Mouse (Mus musculus): ENCODE data around the gene Pla2g2f. TPM values are rescaled to one million over a fixed set of nuclear protein-coding genes. Genes with fewer than 3 reads are reported as not detected.

The Pla2g2f gene
- polyA plus RNA-seq, 1 experiment from 2014 or later: 0.24 TPM

GRCm38 (mm10) chr4:138716697-138717096, 40.7 kb downstream of the Pla2g2f start:
- Histone ChIP-seq H3K4me3 (replicated peaks) (no peak overlapping the region), H3K36me3 (no peaks in the 10 kb centered on the region), H3K4me2 (no peak overlapping the region), H3K9ac (replicated peaks) (no peak overlapping the region), H3K27me3 (no peaks in the 10 kb centered on the region), H3K27ac (no peak overlapping the region), H3K9me3 (no peaks in the 10 kb centered on the region), H3K4me1 (replicated peaks) (no peaks in the 10 kb centered on the region)
- WGBS: 89% methylated on average over 9 of the region's 9 CpGs
- ATAC-seq (ENCODE audit: insufficient number of reproducible peaks, insufficient read depth, low FRiP score, low TSS enrichment, low read depth): no peak

GRCm38 (mm10) chr4:138714186-138714585, 43.2 kb downstream of the Pla2g2f start:
- no peak for ATAC-seq (ENCODE audit: insufficient number of reproducible peaks, insufficient read depth, low FRiP score, low TSS enrichment, low read depth)
- WGBS: 93% methylated on average over 1 of the region's 1 CpGs

GRCm38 (mm10) chr4:138712621-138713020, 44.8 kb downstream of the Pla2g2f start:
- peaks cover 6% of the 10 kb centered on the region; the same call in 1 of the 2 replicates for H3K27me3 ChIP-seq
- H3K4me1 ChIP-seq (replicated peaks): no peaks in the 10 kb centered on the region
- no peak overlapping the region for H3K9ac ChIP-seq (replicated peaks)
- no peak overlapping the region for H3K4me3 ChIP-seq (replicated peaks)
- ATAC-seq (ENCODE audit: insufficient number of reproducible peaks, insufficient read depth, low FRiP score, low TSS enrichment, low read depth): no peak
- no peak overlapping the region for H3K4me2 ChIP-seq
- no peaks in the 10 kb centered on the region for H3K36me3 ChIP-seq
- WGBS: 68% methylated on average over 8 of the region's 8 CpGs
- no peak overlapping the region for H3K27ac ChIP-seq
- H3K9me3 ChIP-seq: no peaks in the 10 kb centered on the region

More at GRCm38 (mm10) chr4:138714186-138714585, 43.2 kb downstream of the Pla2g2f start:
- Histone ChIP-seq H3K9me3 (no peaks in the 10 kb centered on the region), H3K36me3 (no peaks in the 10 kb centered on the region), H3K27me3 (peaks cover 6% of the 10 kb centered on the region; the same call in 1 of the 2 replicates), H3K4me2 (no peak overlapping the region), H3K4me3 (replicated peaks) (no peak overlapping the region), H3K9ac (replicated peaks) (no peak overlapping the region), H3K27ac (no peak overlapping the region), H3K4me1 (replicated peaks) (no peaks in the 10 kb centered on the region)

- ATAC-seq (ENCODE audit: insufficient number of reproducible peaks, insufficient read depth, low FRiP score, low TSS enrichment, low read depth): no peak
- Histone ChIP-seq H3K9ac (replicated peaks) (no peak overlapping the region), H3K36me3 (no peaks in the 10 kb centered on the region), H3K4me1 (replicated peaks) (no peaks in the 10 kb centered on the region), H3K4me2 (no peak overlapping the region), H3K9me3 (no peaks in the 10 kb centered on the region), H3K4me3 (replicated peaks) (no peak overlapping the region), H3K27ac (no peak overlapping the region), H3K27me3 (peaks cover 6% of the 10 kb centered on the region; the same call in 1 of the 2 replicates)
- 82% methylated on average over 11 of the region's 11 CpGs for WGBS
These were observed 45.3 kb downstream of the Pla2g2f start for GRCm38 (mm10) chr4:138712096-138712495.

- Histone ChIP-seq H3K9ac (replicated peaks) (no peak overlapping the region), H3K9me3 (no peaks in the 10 kb centered on the region), H3K4me1 (replicated peaks) (no peaks in the 10 kb centered on the region), H3K36me3 (no peaks in the 10 kb centered on the region), H3K4me2 (no peak overlapping the region), H3K27ac (no peak overlapping the region), H3K4me3 (replicated peaks) (no peak overlapping the region), H3K27me3 (peaks cover 6% of the 10 kb centered on the region; the same call in 1 of the 2 replicates)
- no peak for ATAC-seq (ENCODE audit: insufficient number of reproducible peaks, insufficient read depth, low FRiP score, low TSS enrichment, low read depth)
- 67% methylated on average over 17 of the region's 17 CpGs for WGBS
These were observed 46.2 kb downstream of the Pla2g2f start for GRCm38 (mm10) chr4:138711051-138711820.

- Histone ChIP-seq H3K9me3 (no peaks in the 10 kb centered on the region), H3K4me3 (replicated peaks) (no peak overlapping the region), H3K4me2 (no peak overlapping the region), H3K4me1 (replicated peaks) (no peaks in the 10 kb centered on the region), H3K36me3 (no peaks in the 10 kb centered on the region), H3K27me3 (peaks cover 6% of the 10 kb centered on the region; the same call in 1 of the 2 replicates), H3K9ac (replicated peaks) (no peak overlapping the region), H3K27ac (no peak overlapping the region)
- 84% methylated on average over 11 of the region's 11 CpGs for WGBS
- ATAC-seq (ENCODE audit: insufficient number of reproducible peaks, insufficient read depth, low FRiP score, low TSS enrichment, low read depth): no peak
These were observed 46.8 kb downstream of the Pla2g2f start for GRCm38 (mm10) chr4:138710633-138711032.

- H3K27ac ChIP-seq: no peak overlapping the region
- 82% methylated on average over 7 of the region's 7 CpGs for WGBS
- no peak for ATAC-seq (ENCODE audit: insufficient number of reproducible peaks, insufficient read depth, low FRiP score, low TSS enrichment, low read depth)
These were observed 47.5 kb downstream of the Pla2g2f start for GRCm38 (mm10) chr4:138709944-138710343.

GRCm38 (mm10) chr4:138709246-138709645, 48.2 kb downstream of the Pla2g2f start:
- 85% methylated on average over 11 of the region's 11 CpGs for WGBS
- Histone ChIP-seq H3K4me2 (no peak overlapping the region), H3K36me3 (no peaks in the 10 kb centered on the region), H3K9me3 (no peaks in the 10 kb centered on the region), H3K27me3 (peaks cover 6% of the 10 kb centered on the region; the same call in 1 of the 2 replicates), H3K4me1 (replicated peaks) (no peaks in the 10 kb centered on the region), H3K9ac (replicated peaks) (no peak overlapping the region), H3K27ac (no peak overlapping the region), H3K4me3 (replicated peaks) (no peak overlapping the region)
- no peak for ATAC-seq (ENCODE audit: insufficient number of reproducible peaks, insufficient read depth, low FRiP score, low TSS enrichment, low read depth)

More at GRCm38 (mm10) chr4:138709944-138710343, 47.5 kb downstream of the Pla2g2f start:
- no peaks in the 10 kb centered on the region for H3K36me3 ChIP-seq
- no peak overlapping the region for H3K9ac ChIP-seq (replicated peaks)
- no peak overlapping the region for H3K4me2 ChIP-seq
- H3K4me3 ChIP-seq (replicated peaks): no peak overlapping the region
- H3K9me3 ChIP-seq: no peaks in the 10 kb centered on the region
- H3K27me3 ChIP-seq: peaks cover 6% of the 10 kb centered on the region; the same call in 1 of the 2 replicates
- H3K4me1 ChIP-seq (replicated peaks): no peaks in the 10 kb centered on the region

- ATAC-seq (ENCODE audit: insufficient number of reproducible peaks, insufficient read depth, low FRiP score, low TSS enrichment, low read depth): no peak
- Histone ChIP-seq H3K9ac (replicated peaks) (no peak overlapping the region), H3K27me3 (peaks cover 6% of the 10 kb centered on the region; the same call in 1 of the 2 replicates), H3K4me1 (replicated peaks) (0 out of 2 replicates have a peak, but pooled peaks cover 3% of the 10 kb centered on the region), H3K9me3 (no peaks in the 10 kb centered on the region), H3K36me3 (no peaks in the 10 kb centered on the region), H3K4me3 (replicated peaks) (no peak overlapping the region), H3K4me2 (no peak overlapping the region), H3K27ac (no peak overlapping the region)
- 10% methylated on average over 7 of the region's 7 CpGs for WGBS
These were observed 48.8 kb downstream of the Pla2g2f start for GRCm38 (mm10) chr4:138708636-138709035.

- no peaks in the 10 kb centered on the region for H3K9me3 ChIP-seq
- H3K4me2 ChIP-seq: no peak overlapping the region
- no peaks in the 10 kb centered on the region for H3K36me3 ChIP-seq
- H3K4me1 ChIP-seq (replicated peaks): 0 out of 2 replicates have a peak, but pooled peaks cover 3% of the 10 kb centered on the region
- H3K9ac ChIP-seq (replicated peaks): no peak overlapping the region
- WGBS: 92% methylated on average over 8 of the region's 8 CpGs
- no peak overlapping the region for H3K27ac ChIP-seq
- H3K4me3 ChIP-seq (replicated peaks): no peak overlapping the region
- no peak for ATAC-seq (ENCODE audit: insufficient number of reproducible peaks, insufficient read depth, low FRiP score, low TSS enrichment, low read depth)
- H3K27me3 ChIP-seq: peaks cover 6% of the 10 kb centered on the region; the same call in 1 of the 2 replicates
These were observed 50.8 kb downstream of the Pla2g2f start for GRCm38 (mm10) chr4:138706620-138707019.

- H3K27ac ChIP-seq: no peak overlapping the region
- no peak overlapping the region for H3K4me2 ChIP-seq
- no peak overlapping the region for H3K4me3 ChIP-seq (replicated peaks)
- H3K36me3 ChIP-seq: no peaks in the 10 kb centered on the region
- H3K4me1 ChIP-seq (replicated peaks): 0 out of 2 replicates have a peak, but pooled peaks cover 3% of the 10 kb centered on the region
- no peaks in the 10 kb centered on the region for H3K27me3 ChIP-seq
- no peaks in the 10 kb centered on the region for H3K9me3 ChIP-seq
- H3K9ac ChIP-seq (replicated peaks): no peak overlapping the region
- ATAC-seq (ENCODE audit: insufficient number of reproducible peaks, insufficient read depth, low FRiP score, low TSS enrichment, low read depth): no peak
- WGBS: 78% methylated on average over 4 of the region's 4 CpGs
These were observed 53.3 kb downstream of the Pla2g2f start for GRCm38 (mm10) chr4:138704169-138704568.

Measured in limb, embryonic 12.5 days (tissue).